Mouse (Mus musculus): ENCODE measurements around the gene Ms4a3. TPM values are rescaled to one million over a fixed set of nuclear protein-coding genes. Genes with fewer than 3 reads are reported as not detected.

Gene Ms4a3
- polyA plus RNA-seq (2012; rRNA removed), result not detected in 2 replicates

DNA sequence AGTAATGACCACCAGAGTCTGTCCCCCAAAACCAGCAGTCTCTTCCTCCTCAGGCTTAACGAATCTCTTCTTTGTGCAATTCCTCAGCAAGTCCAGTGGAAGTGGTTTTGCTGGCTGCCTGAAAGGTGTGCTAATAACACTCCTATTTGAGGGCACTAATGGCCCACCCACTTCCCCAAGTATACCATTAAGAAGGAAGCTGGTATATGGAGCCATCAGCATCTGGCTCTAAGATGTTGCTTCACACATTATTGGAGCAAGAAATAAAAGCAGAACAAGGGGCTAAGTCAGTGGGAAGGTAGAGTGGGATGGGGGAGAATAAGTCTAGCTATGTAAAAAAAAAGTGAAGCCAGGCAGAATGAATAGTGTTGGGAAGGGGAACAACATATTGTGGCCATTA lies at the start of gene Ms4a3:
TSS of gene Ms4a3 (minus strand) at position 120 of the 400 bp plus-strand sequence.
- no peaks in the 10 kb centered on the region for H3K4me1 ChIP-seq (ENCODE audit: control insufficient read depth, insufficient read depth, low read length)
- no peaks in the 10 kb centered on the region for H3K36me3 ChIP-seq (ENCODE audit: control insufficient read depth, insufficient read depth, low read length)
- no peaks in the 10 kb centered on the region for H3K27me3 ChIP-seq (ENCODE audit: control insufficient read depth, insufficient read depth, low read length)
- TF ChIP-seq POLR2A (IDR thresholded peaks at IDR 0.05; ENCODE audit: control insufficient read depth, low read depth, low read length) (no peak), CTCF (IDR thresholded peaks at IDR 0.05; ENCODE audit: control insufficient read depth, insufficient read depth, insufficient replicate concordance, low read depth, low read length) (no peak)
- no peak within 1 kb of the TSS for H3K4me3 ChIP-seq (ENCODE audit: control insufficient read depth, low read depth, low read length)
- no peak within 1 kb of the TSS for H3K27ac ChIP-seq (ENCODE audit: control insufficient read depth, insufficient read depth, low read depth, low read length)

- H3K27me3 ChIP-seq (ENCODE audit: control insufficient read depth, insufficient read depth, low read length), result no peaks in the 10 kb centered on the region
- TF ChIP-seq POLR2A (IDR thresholded peaks at IDR 0.05; ENCODE audit: control insufficient read depth, low read depth, low read length), result no peak
- TF ChIP-seq CTCF (IDR thresholded peaks at IDR 0.05; ENCODE audit: control insufficient read depth, insufficient read depth, insufficient replicate concordance, low read depth, low read length), result no peak
Measured at GRCm38 (mm10) chr19:11661562-11661961, 20.9 kb upstream of the Ms4a3 start.

DNA sequence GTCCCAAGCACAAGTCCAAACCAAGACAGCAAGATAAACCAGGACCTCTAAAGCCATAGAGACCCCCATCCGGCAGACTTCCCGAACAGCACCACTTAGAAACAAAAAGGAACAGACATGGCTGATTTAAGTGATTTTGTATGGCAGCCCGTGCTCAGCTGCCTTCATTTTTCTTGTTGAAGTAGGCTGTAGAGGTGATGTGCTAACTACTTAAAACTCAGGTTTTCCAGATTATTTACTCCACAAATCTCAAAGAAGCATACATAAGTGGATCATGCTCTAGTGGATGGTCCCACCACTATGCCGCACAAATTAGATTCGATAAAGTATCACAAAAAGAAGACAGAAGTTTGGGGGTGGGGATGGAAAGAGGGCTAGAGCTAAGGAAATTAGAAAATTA lies 19.8 kb upstream of the Ms4a3 start, which contains the start of gene Oosp2:
TSS of gene Oosp2 (minus strand) at position 101 of the 400 bp plus-strand sequence.
- no peak within 1 kb of the TSS for H3K27ac ChIP-seq (ENCODE audit: control insufficient read depth, insufficient read depth, low read depth, low read length)
- H3K4me1 ChIP-seq (ENCODE audit: control insufficient read depth, insufficient read depth, low read length), result no peaks in the 10 kb centered on the region
- H3K27me3 ChIP-seq (ENCODE audit: control insufficient read depth, insufficient read depth, low read length), result no peaks in the 10 kb centered on the region
- no peak for TF ChIP-seq POLR2A (IDR thresholded peaks at IDR 0.05; ENCODE audit: control insufficient read depth, low read depth, low read length)
- no peaks in the 10 kb centered on the region for H3K36me3 ChIP-seq (ENCODE audit: control insufficient read depth, insufficient read depth, low read length)
- H3K4me3 ChIP-seq (ENCODE audit: control insufficient read depth, low read depth, low read length), result no peak within 1 kb of the TSS

More at GRCm38 (mm10) chr19:11661562-11661961, 20.9 kb upstream of the Ms4a3 start:
- Histone ChIP-seq H3K4me3 (ENCODE audit: control insufficient read depth, low read depth, low read length) (no peak overlapping the region), H3K27ac (ENCODE audit: control insufficient read depth, insufficient read depth, low read depth, low read length) (no peak overlapping the region), H3K4me1 (ENCODE audit: control insufficient read depth, insufficient read depth, low read length) (no peaks in the 10 kb centered on the region), H3K36me3 (ENCODE audit: control insufficient read depth, insufficient read depth, low read length) (no peaks in the 10 kb centered on the region)

- TF ChIP-seq POLR2A (IDR thresholded peaks at IDR 0.05; ENCODE audit: control insufficient read depth, low read depth, low read length), result no peak
- TF ChIP-seq CTCF (IDR thresholded peaks at IDR 0.05; ENCODE audit: control insufficient read depth, insufficient read depth, insufficient replicate concordance, low read depth, low read length), result no peak
- Histone ChIP-seq H3K4me1 (ENCODE audit: control insufficient read depth, insufficient read depth, low read length) (no peaks in the 10 kb centered on the region), H3K36me3 (ENCODE audit: control insufficient read depth, insufficient read depth, low read length) (no peaks in the 10 kb centered on the region), H3K27ac (ENCODE audit: control insufficient read depth, insufficient read depth, low read depth, low read length) (no peak overlapping the region), H3K27me3 (ENCODE audit: control insufficient read depth, insufficient read depth, low read length) (no peaks in the 10 kb centered on the region), H3K4me3 (ENCODE audit: control insufficient read depth, low read depth, low read length) (no peak overlapping the region)
Measured at GRCm38 (mm10) chr19:11659142-11659541, 18.5 kb upstream of the Ms4a3 start.

- no peaks in the 10 kb centered on the region for H3K27me3 ChIP-seq (ENCODE audit: control insufficient read depth, insufficient read depth, low read length)
- H3K36me3 ChIP-seq (ENCODE audit: control insufficient read depth, insufficient read depth, low read length), result no peaks in the 10 kb centered on the region
- TF ChIP-seq CTCF (IDR thresholded peaks at IDR 0.05; ENCODE audit: control insufficient read depth, insufficient read depth, insufficient replicate concordance, low read depth, low read length) (no peak), POLR2A (IDR thresholded peaks at IDR 0.05; ENCODE audit: control insufficient read depth, low read depth, low read length) (no peak)
- H3K4me3 ChIP-seq (ENCODE audit: control insufficient read depth, low read depth, low read length), result no peak overlapping the region
- no peak overlapping the region for H3K27ac ChIP-seq (ENCODE audit: control insufficient read depth, insufficient read depth, low read depth, low read length)
- H3K4me1 ChIP-seq (ENCODE audit: control insufficient read depth, insufficient read depth, low read length), result no peaks in the 10 kb centered on the region
Measured at GRCm38 (mm10) chr19:11649564-11649963, 8.9 kb upstream of the Ms4a3 start.

DNA sequence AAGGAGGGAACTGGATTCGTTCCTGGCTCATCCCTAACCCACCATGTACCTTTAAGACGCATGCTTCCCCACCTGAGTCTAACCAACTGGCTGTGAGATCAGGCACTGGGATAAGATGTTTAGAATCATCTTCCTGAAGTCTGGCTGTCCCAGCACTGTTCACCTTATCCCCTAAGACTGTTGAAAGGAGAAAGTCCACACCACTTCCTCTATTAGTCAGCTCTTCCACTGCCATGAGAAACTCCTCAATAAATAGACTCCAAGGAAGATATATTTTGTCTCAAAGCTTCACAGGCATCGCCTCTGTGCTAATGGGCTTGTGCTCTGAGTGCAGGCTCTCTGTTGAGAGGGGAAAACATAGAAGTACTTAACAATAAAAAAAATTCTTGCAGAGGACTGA lies 5.5 kb upstream of the Ms4a3 start:
- TF ChIP-seq CTCF (IDR thresholded peaks at IDR 0.05; ENCODE audit: control insufficient read depth, insufficient read depth, insufficient replicate concordance, low read depth, low read length) (no peak), POLR2A (IDR thresholded peaks at IDR 0.05; ENCODE audit: control insufficient read depth, low read depth, low read length) (no peak)
- no peaks in the 10 kb centered on the region for H3K4me1 ChIP-seq (ENCODE audit: control insufficient read depth, insufficient read depth, low read length)
- H3K27me3 ChIP-seq (ENCODE audit: control insufficient read depth, insufficient read depth, low read length), result no peaks in the 10 kb centered on the region
- no peak overlapping the region for H3K4me3 ChIP-seq (ENCODE audit: control insufficient read depth, low read depth, low read length)
- H3K36me3 ChIP-seq (ENCODE audit: control insufficient read depth, insufficient read depth, low read length), result no peaks in the 10 kb centered on the region
- H3K27ac ChIP-seq (ENCODE audit: control insufficient read depth, insufficient read depth, low read depth, low read length), result no peak overlapping the region

GRCm38 (mm10) chr19:11639038-11639437 lies 1.6 kb downstream of the Ms4a3 start:
- Histone ChIP-seq H3K27ac (ENCODE audit: control insufficient read depth, insufficient read depth, low read depth, low read length) (no peak overlapping the region), H3K27me3 (ENCODE audit: control insufficient read depth, insufficient read depth, low read length) (no peaks in the 10 kb centered on the region), H3K36me3 (ENCODE audit: control insufficient read depth, insufficient read depth, low read length) (no peaks in the 10 kb centered on the region), H3K4me3 (ENCODE audit: control insufficient read depth, low read depth, low read length) (no peak overlapping the region), H3K4me1 (ENCODE audit: control insufficient read depth, insufficient read depth, low read length) (no peaks in the 10 kb centered on the region)
- TF ChIP-seq CTCF (IDR thresholded peaks at IDR 0.05; ENCODE audit: control insufficient read depth, insufficient read depth, insufficient replicate concordance, low read depth, low read length) (no peak), POLR2A (IDR thresholded peaks at IDR 0.05; ENCODE audit: control insufficient read depth, low read depth, low read length) (no peak)

DNA sequence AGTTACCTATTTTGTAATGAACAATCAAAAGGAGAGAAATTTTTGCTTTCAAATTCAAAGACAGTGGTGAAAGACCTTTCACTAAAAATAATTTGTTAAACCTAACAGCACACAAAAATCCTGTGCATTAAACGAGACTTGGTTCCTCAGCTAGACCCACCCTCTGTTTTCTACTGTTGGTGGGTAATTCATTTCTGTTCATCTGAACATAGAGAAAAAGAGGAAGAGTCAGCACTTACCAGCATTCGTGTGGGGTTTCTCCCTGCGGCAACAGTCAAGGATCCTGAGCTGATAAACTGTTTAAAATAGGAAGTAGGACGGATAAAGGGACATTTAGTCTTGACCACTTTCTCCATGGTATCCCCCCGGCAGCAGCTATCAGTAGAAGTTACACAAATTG lies 5.1 kb downstream of the Ms4a3 start:
- H3K4me3 ChIP-seq (ENCODE audit: control insufficient read depth, low read depth, low read length), result no peak overlapping the region
- no peaks in the 10 kb centered on the region for H3K36me3 ChIP-seq (ENCODE audit: control insufficient read depth, insufficient read depth, low read length)
- TF ChIP-seq CTCF (IDR thresholded peaks at IDR 0.05; ENCODE audit: control insufficient read depth, insufficient read depth, insufficient replicate concordance, low read depth, low read length), result no peak
- no peak for TF ChIP-seq POLR2A (IDR thresholded peaks at IDR 0.05; ENCODE audit: control insufficient read depth, low read depth, low read length)
- no peak overlapping the region for H3K27ac ChIP-seq (ENCODE audit: control insufficient read depth, insufficient read depth, low read depth, low read length)
- H3K4me1 ChIP-seq (ENCODE audit: control insufficient read depth, insufficient read depth, low read length), result no peaks in the 10 kb centered on the region
- no peaks in the 10 kb centered on the region for H3K27me3 ChIP-seq (ENCODE audit: control insufficient read depth, insufficient read depth, low read length)

All from testis, adult 2 months (tissue).